24 mouse cellular contexts compared by ENCODE assay signal in the genomic region with DNA sequence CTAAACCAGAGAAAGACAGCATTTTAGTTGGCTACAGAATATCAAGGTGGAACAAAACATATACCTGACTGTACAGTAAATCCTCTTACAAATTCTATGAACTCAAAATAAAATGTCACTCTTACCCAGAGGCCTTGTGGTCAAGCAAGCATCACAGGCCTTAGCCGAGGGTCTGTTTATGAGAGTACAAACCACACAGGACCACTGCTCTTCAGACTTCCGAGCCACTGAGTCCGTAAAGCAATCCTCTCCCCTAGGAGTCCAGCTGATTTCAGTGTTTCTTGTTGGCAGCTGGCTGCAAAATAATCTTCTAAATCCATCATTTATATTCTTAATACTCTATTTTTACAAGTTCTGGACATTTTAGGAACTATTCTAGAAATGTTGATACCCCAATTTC. TPM values are rescaled to one million over a fixed set of nuclear protein-coding genes. Genes with fewer than 3 reads are reported as not detected.
A peak's percentile ranks its signal among the peaks of the same experiment; 100 is the strongest.
DNase-seq lines count a peak whose midpoint lies in the region; ATAC-seq and TF ChIP-seq lines count a peak whose summit lies in the region.
"Had no signal": no experiment of that assay in that cellular context is flagged by ENCODE, and none has a peak within 500 bp of the region (broad histone marks: within the 10 kb centered on the region; RNA-seq: fewer than 3 reads in every experiment).

No protein-coding gene starts in this region.

- H3K27me3 ChIP-seq in hindbrain, embryonic 10.5 days (ENCODE audit: insufficient read depth, poor library complexity, severe bottlenecking) = no peaks in the 10 kb centered on the region
- H3K27me3 ChIP-seq in hindbrain, postnatal 0 days (ENCODE audit: insufficient read depth, low read length) = no peaks in the 10 kb centered on the region
- no peaks in the 10 kb centered on the region for H3K27me3 ChIP-seq in neural tube, embryonic 12.5 days (replicated peaks)
- no peaks in the 10 kb centered on the region for H3K27me3 ChIP-seq in midbrain, embryonic 13.5 days
- H3K27me3 ChIP-seq: heart, embryonic 12.5 days; hindbrain, embryonic 15.5 days; limb, embryonic 12.5 days had no signal

- no peak for TF ChIP-seq CTCF in hindbrain, postnatal 0 days (IDR thresholded peaks at IDR 0.05; ENCODE audit: low read depth)

- no peak overlapping the region for H3K4me2 ChIP-seq in hindbrain, postnatal 0 days (ENCODE audit: low read depth, low read length)
- H3K4me2 ChIP-seq in neural tube, embryonic 12.5 days (replicated peaks) = no peak overlapping the region
- no peak overlapping the region for H3K4me2 ChIP-seq in midbrain, embryonic 13.5 days (replicated peaks)
- H3K4me2 ChIP-seq: heart, embryonic 12.5 days; limb, embryonic 12.5 days; liver, embryonic 11.5 days had no signal

- peaks cover 26% of the 10 kb centered on the region for H3K36me3 ChIP-seq in hindbrain, embryonic 10.5 days
- H3K36me3 ChIP-seq in hindbrain, postnatal 0 days (ENCODE audit: insufficient read depth, low read length) = no peaks in the 10 kb centered on the region
- H3K36me3 ChIP-seq in neural tube, embryonic 12.5 days = no peaks in the 10 kb centered on the region
- H3K36me3 ChIP-seq in midbrain, embryonic 13.5 days = no peaks in the 10 kb centered on the region
- H3K36me3 ChIP-seq: hindbrain, embryonic 15.5 days had no signal

- no peak overlapping the region for H3K9ac ChIP-seq in hindbrain, postnatal 0 days (replicated peaks; ENCODE audit: low read length)
- H3K9ac ChIP-seq in neural tube, embryonic 12.5 days = no peak overlapping the region
- no peak overlapping the region for H3K9ac ChIP-seq in midbrain, embryonic 13.5 days (replicated peaks)
- H3K9ac ChIP-seq: heart, embryonic 12.5 days; hindbrain, embryonic 15.5 days; limb, embryonic 12.5 days; liver, postnatal 0 days had no signal

- H3K27ac ChIP-seq in hindbrain, embryonic 10.5 days = peak overlapping the region; percentile 45; the same call in 1 of the 2 replicates
- no peak overlapping the region for H3K27ac ChIP-seq in hindbrain, postnatal 0 days
- no peak overlapping the region for H3K27ac ChIP-seq in neural tube, embryonic 12.5 days
- H3K27ac ChIP-seq in midbrain, embryonic 13.5 days = peak overlapping the region; percentile 67
- H3K27ac ChIP-seq: hindbrain, embryonic 15.5 days; limb, embryonic 12.5 days; macrophage had no signal

- no peaks in the 10 kb centered on the region for H3K4me1 ChIP-seq in hindbrain, embryonic 10.5 days (replicated peaks)
- H3K4me1 ChIP-seq in hindbrain, postnatal 0 days (ENCODE audit: insufficient read depth, low read length) = no peaks in the 10 kb centered on the region
- no peaks in the 10 kb centered on the region for H3K4me1 ChIP-seq in neural tube, embryonic 12.5 days
- peaks cover 8% of the 10 kb centered on the region for H3K4me1 ChIP-seq in midbrain, embryonic 13.5 days (replicated peaks)
- H3K4me1 ChIP-seq: heart, embryonic 12.5 days; hindbrain, embryonic 15.5 days; limb, embryonic 12.5 days had no signal

- DNase-seq in hindbrain, embryonic 10.5 days (ENCODE audit: low spot score) = no peak
- DNase-seq in hindbrain, postnatal 0 days (ENCODE audit: low spot score) = no peak
- DNase-seq in neural tube, embryonic 10.5 days (ENCODE audit: extremely low spot score, low spot score) = no peak
- no peak for DNase-seq in thymus, postnatal 36 days
- no peak for DNase-seq in spleen, postnatal 10 days (ENCODE audit: low spot score in 2 of 2)
- DNase-seq: adrenal gland, postnatal 14 days; cerebellum, adult 8-10 months; gastrocnemius, postnatal 25 days; heart, adult 18-20 months; heart, postnatal 10 days; kidney, adult 9 months; kidney, postnatal 14 days; liver, postnatal 0 days; thymus, adult 18-20 months had no signal

- no peak for ATAC-seq in hindbrain, postnatal 0 days
- peak; percentile 64; the same call in 1 of the 2 replicates for ATAC-seq in neural tube, embryonic 12.5 days (ENCODE audit: low FRiP score, low read depth)
- peak; percentile 82; the same call in 1 of the 2 replicates for ATAC-seq in midbrain, embryonic 13.5 days
- ATAC-seq: CD4-positive, CD25-positive, alpha-beta regulatory T cell, adult 4 months; intestine, embryonic 16.5 days; liver, postnatal 0 days; lung, postnatal 0 days had no signal

- H3K9me3 ChIP-seq in hindbrain, embryonic 10.5 days = no peaks in the 10 kb centered on the region
- H3K9me3 ChIP-seq in hindbrain, postnatal 0 days (ENCODE audit: low read length) = no peaks in the 10 kb centered on the region
- no peaks in the 10 kb centered on the region for H3K9me3 ChIP-seq in neural tube, embryonic 12.5 days
- H3K9me3 ChIP-seq in midbrain, embryonic 13.5 days = no peaks in the 10 kb centered on the region
- H3K9me3 ChIP-seq: heart, embryonic 12.5 days; hindbrain, embryonic 15.5 days; limb, embryonic 12.5 days had no signal

- H3K4me3 ChIP-seq in hindbrain, embryonic 10.5 days = no peak overlapping the region
- H3K4me3 ChIP-seq in hindbrain, postnatal 0 days (ENCODE audit: low read length) = no peak overlapping the region
- H3K4me3 ChIP-seq in neural tube, embryonic 12.5 days = no peak overlapping the region
- H3K4me3 ChIP-seq in midbrain, embryonic 13.5 days (replicated peaks) = no peak overlapping the region
- H3K4me3 ChIP-seq: heart, embryonic 12.5 days; hindbrain, embryonic 15.5 days; limb, embryonic 12.5 days had no signal

- WGBS in hindbrain, embryonic 10.5 days = 88% methylated on average over 3 of the region's 3 CpGs
- WGBS in hindbrain, postnatal 0 days = 50% methylated on average over 3 of the region's 3 CpGs
- 65% methylated on average over 3 of the region's 3 CpGs for WGBS in neural tube, embryonic 12.5 days
- WGBS in midbrain, embryonic 13.5 days = 63% methylated on average over 3 of the region's 3 CpGs

RNA-seq across cellular contexts. Expression of gene Neil3, which starts 38.0 kb away (rescaled TPM):
- 25.3 and 30.3 TPM in 2 replicates for polyA plus RNA-seq in hindbrain, embryonic 10.5 days (2016; fragmentation: Nextera tagmentation; extraction: Ambion mirVana)
- 1.7 and 1.8 TPM in 2 replicates for total RNA-seq in hindbrain, postnatal 0 days (2014; rRNA removed)
- polyA plus RNA-seq in hindbrain, postnatal 0 days (2015; fragmentation: Nextera tagmentation; extraction: Ambion mirVana) = 5.1 and 6.8 TPM in 2 replicates
- polyA plus RNA-seq in neural tube, embryonic 12.5 days (2016; fragmentation: Nextera tagmentation; extraction: Ambion mirVana) = 19.5 and 22.0 TPM in 2 replicates
- 12.8 and 16.3 TPM in 2 replicates for polyA plus RNA-seq in midbrain, embryonic 13.5 days (2015; fragmentation: Nextera tagmentation; extraction: Ambion mirVana)

Comparison
In these comparisons a context has a peak if more than half of its experiments do, and no peak if none do; other contexts are left out.
1. H3K27ac ChIP-seq: peak in hindbrain, embryonic 10.5 days (single experiment) and midbrain, embryonic 13.5 days (single experiment); none in hindbrain, postnatal 0 days (single experiment) and neural tube, embryonic 12.5 days (single experiment).